Mouse (Mus musculus): Measurements from ENCODE around the gene Unkl. TPM values are rescaled to one million over a fixed set of nuclear protein-coding genes. Genes with fewer than 3 reads are reported as not detected.

Gene Unkl
- polyA plus RNA-seq, 2 experiments = 5.9 to 34.8 TPM

DNA sequence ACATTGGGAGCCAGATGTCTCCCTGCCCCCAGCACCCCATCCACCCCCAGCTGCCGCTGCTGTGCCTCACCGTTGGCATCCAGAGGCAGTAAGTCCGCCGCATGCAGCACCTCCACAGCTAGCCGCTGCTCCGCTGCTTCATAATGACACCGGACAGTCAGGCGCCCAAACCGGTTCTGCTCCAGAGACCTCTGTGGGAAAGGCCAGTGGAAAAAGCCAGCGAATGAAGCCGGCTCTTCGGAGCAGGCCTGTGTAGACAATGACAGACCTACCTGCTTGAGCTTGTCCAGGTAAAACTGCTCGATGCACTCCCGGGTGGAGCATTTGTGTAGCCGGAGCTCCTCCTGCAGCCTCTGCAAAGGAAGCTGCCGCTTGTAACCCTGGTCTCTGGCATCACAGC is 56.0 kb downstream of the Unkl start:
- Histone ChIP-seq H3K27ac (no peak overlapping the region), H3K4me3 (ENCODE audit: insufficient read depth in 1 of 2, low read depth in 2 of 2, low read length in 2 of 2) (no peak overlapping the region), H3K9ac (replicated peaks) (no peak overlapping the region), H3K36me3 (replicated peaks; ENCODE audit: control insufficient read depth, insufficient read depth, low read depth) (peaks cover 9% of the 10 kb centered on the region), H3K27me3 (ENCODE audit: control insufficient read depth, insufficient read depth, low read length) (no peaks in the 10 kb centered on the region), H3K4me1 (replicated peaks; ENCODE audit: control insufficient read depth in 2 of 2, insufficient read depth in 2 of 2, low read length in 1 of 2) (peaks cover 2 to 7% of the 10 kb centered on the region in 2 experiments), H3K4me2 (ENCODE audit: low read depth) (no peak overlapping the region), H3K9me3 (ENCODE audit: control insufficient read depth, low read length) (no peaks in the 10 kb centered on the region)
- TF ChIP-seq EP300 (IDR thresholded peaks at IDR 0.05; ENCODE audit: low read depth) = no peak
- DNase-seq (ENCODE audit: low read depth in 3 of 3, low spot score in 3 of 3) (no peak), ATAC-seq (ENCODE audit: insufficient read depth) (no peak)
- WGBS (ENCODE audit: insufficient replicate concordance) = 81% methylated on average over 16 of the region's 16 CpGs

DNA sequence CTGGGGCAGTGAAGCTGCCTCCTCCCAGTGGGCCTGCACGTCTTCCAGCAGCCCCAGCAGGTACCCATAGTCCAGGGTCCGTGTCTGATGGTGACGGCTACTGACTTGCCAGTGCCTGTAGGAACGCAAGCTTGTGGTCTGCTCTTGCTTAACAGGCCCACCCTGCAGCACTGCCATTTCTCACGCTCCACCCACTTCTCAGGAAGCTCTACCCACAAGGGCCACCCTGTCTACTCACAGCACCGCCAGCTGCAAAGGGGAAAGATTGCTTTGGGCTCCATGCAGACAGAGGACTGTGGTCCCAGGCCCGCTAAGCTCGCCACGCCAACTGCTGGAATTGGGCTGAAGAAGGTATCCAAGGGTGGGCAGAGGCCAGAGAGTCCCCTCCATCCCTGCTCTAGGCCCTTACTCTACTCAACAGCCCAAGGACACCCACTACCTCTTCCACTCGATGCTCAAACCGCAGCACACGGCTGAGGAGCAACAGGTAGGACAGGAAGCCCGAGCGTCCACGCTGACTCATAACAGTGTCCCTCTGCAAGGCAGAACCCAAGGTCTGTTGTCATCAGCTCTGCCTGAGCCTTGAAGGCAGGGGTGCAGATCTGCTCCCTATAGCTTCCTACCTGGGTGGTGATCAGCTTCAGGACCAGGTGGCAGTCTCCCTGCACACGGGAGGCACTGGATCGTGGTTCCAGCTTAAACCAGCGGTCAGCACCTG is 60.0 kb downstream of the Unkl start:
- WGBS (ENCODE audit: insufficient replicate concordance) = 34% methylated on average over 18 of the region's 18 CpGs
- ATAC-seq (ENCODE audit: insufficient read depth) = no peak

DNA sequence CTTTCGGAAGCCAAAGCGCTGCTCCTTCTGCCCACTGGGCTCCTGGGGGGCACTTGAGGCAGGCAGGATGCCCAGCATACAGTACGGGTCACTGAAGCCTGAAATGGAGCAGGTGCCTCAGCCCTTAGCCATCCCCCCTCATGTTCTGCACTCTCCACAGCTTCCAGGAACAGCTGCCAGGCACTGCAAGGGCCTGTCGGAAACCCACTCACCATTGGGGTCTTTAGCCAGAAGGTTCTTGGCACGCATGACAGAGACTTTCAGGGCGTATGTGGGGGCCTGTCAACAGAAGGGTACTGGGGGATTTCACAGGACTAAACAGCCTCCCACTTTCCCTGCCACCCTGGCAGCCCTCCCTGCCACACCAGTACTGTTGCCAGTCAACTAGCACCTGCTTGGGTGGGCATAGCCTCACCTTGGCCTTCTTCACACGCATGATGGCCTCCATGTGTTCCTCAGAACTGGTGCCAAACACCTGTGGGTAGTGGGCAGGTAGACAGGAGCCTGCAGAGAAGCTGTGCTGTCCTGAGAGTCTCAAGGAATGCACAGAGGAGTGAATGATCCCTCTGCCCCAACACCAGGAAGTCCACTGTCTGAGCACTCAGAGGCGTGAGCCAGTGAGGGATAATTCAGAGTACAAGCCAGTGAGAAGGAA is 62.1 kb downstream of the Unkl start:
- WGBS (ENCODE audit: insufficient replicate concordance) = 63% methylated on average over 8 of the region's 8 CpGs
- TF ChIP-seq CTCF (IDR thresholded peaks at IDR 0.05; ENCODE audit: low read depth) = no peak
- TF ChIP-seq EP300 (IDR thresholded peaks at IDR 0.05; ENCODE audit: low read depth) = no peak
- H3K4me2 ChIP-seq (ENCODE audit: low read depth) = no peak overlapping the region
- no peaks in the 10 kb centered on the region for H3K36me3 ChIP-seq (replicated peaks; ENCODE audit: control insufficient read depth, insufficient read depth, low read depth)
- no peaks in the 10 kb centered on the region for H3K9me3 ChIP-seq (ENCODE audit: control insufficient read depth, low read length)
- H3K27ac ChIP-seq = no peak overlapping the region
- H3K9ac ChIP-seq (replicated peaks) = no peak overlapping the region
- no peak for DNase-seq (ENCODE audit: low read depth in 3 of 3, low spot score in 3 of 3)
- no peaks in the 10 kb centered on the region for H3K4me1 ChIP-seq (replicated peaks; ENCODE audit: control insufficient read depth in 2 of 2, insufficient read depth in 2 of 2, low read length in 1 of 2)
- peaks cover 20% of the 10 kb centered on the region for H3K27me3 ChIP-seq (ENCODE audit: control insufficient read depth, insufficient read depth, low read length)
- ATAC-seq (ENCODE audit: insufficient read depth) = no peak
- H3K4me3 ChIP-seq (ENCODE audit: insufficient read depth in 1 of 2, low read depth in 2 of 2, low read length in 2 of 2) = no peak overlapping the region

More for the DNA sequence above, 60.0 kb downstream of the Unkl start:
- Histone ChIP-seq H3K9ac (replicated peaks) (no peak overlapping the region), H3K4me2 (ENCODE audit: low read depth) (no peak overlapping the region), H3K4me1 (replicated peaks; ENCODE audit: control insufficient read depth in 2 of 2, insufficient read depth in 2 of 2, low read length in 1 of 2) (no peaks in the 10 kb centered on the region), H3K4me3 (ENCODE audit: insufficient read depth in 1 of 2, low read depth in 2 of 2, low read length in 2 of 2) (no peak overlapping the region), H3K27me3 (ENCODE audit: control insufficient read depth, insufficient read depth, low read length) (no peaks in the 10 kb centered on the region; the same call in 1 of the 2 replicates), H3K36me3 (replicated peaks; ENCODE audit: control insufficient read depth, insufficient read depth, low read depth) (peaks cover 4% of the 10 kb centered on the region), H3K9me3 (ENCODE audit: control insufficient read depth, low read length) (no peaks in the 10 kb centered on the region), H3K27ac (no peak overlapping the region)
- DNase-seq (ENCODE audit: low read depth in 3 of 3, low spot score in 3 of 3) = no peak
- TF ChIP-seq EP300 (IDR thresholded peaks at IDR 0.05; ENCODE audit: low read depth) (no peak), CTCF (IDR thresholded peaks at IDR 0.05; ENCODE audit: low read depth) (no peak)

DNA sequence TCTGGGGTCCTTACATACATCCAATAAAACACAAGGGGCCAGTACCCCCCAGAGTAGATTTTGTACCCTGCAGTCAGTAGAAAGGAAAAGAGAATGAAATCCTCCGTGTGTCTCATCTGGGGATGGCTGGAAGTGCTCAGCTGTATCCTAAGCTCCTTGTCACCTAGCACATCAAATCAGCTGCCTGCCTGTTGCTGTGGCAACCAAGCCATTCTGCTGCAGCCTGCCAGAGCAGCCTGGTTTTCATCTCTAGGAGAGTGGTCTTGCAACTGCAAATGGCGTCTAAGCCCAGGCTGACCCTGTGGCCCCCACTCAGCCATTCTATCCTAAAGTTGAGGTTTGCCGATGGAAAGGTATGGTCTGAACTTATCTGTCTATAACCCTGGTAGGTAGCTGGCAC is 64.4 kb downstream of the Unkl start:
- no peaks in the 10 kb centered on the region for H3K36me3 ChIP-seq (replicated peaks; ENCODE audit: control insufficient read depth, insufficient read depth, low read depth)
- no peak for DNase-seq (ENCODE audit: low read depth in 3 of 3, low spot score in 3 of 3)
- TF ChIP-seq CTCF (IDR thresholded peaks at IDR 0.05; ENCODE audit: low read depth) (no peak), EP300 (IDR thresholded peaks at IDR 0.05; ENCODE audit: low read depth) (no peak)
- no peaks in the 10 kb centered on the region for H3K4me1 ChIP-seq (replicated peaks; ENCODE audit: control insufficient read depth in 2 of 2, insufficient read depth in 2 of 2, low read length in 1 of 2)
- ATAC-seq (ENCODE audit: insufficient read depth) = no peak
- 44% methylated on average over 3 of the region's 3 CpGs for WGBS (ENCODE audit: insufficient replicate concordance)
- H3K9me3 ChIP-seq (ENCODE audit: control insufficient read depth, low read length) = no peaks in the 10 kb centered on the region
- H3K4me2 ChIP-seq (ENCODE audit: low read depth) = no peak overlapping the region
- H3K4me3 ChIP-seq (ENCODE audit: insufficient read depth in 1 of 2, low read depth in 2 of 2, low read length in 2 of 2) = no peak overlapping the region
- no peak overlapping the region for H3K9ac ChIP-seq (replicated peaks)
- H3K27ac ChIP-seq = no peak overlapping the region
- H3K27me3 ChIP-seq (ENCODE audit: control insufficient read depth, insufficient read depth, low read length) = peaks cover 35% of the 10 kb centered on the region

DNA sequence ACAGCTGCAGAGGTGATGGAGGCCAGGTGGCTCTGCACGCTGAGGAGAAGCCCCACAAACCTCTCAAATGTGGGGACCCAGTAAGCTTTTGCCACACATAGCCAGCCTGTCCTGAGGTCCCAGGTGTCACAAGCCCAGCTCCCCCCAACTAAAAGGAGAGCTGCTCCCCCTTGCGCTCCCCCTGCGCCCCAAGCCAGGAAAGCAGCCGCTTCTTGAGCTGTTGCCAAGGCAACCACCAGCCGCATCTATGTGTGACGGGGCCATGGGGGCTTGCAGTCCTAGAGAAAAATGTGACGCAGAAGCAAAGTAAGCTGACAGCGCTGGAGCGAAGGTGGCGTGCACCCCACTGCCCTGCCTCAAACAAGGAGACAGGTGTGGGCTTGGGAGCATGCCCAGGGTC is 65.6 kb downstream of the Unkl start:
- Histone ChIP-seq H3K27ac (no peak overlapping the region), H3K4me2 (ENCODE audit: low read depth) (no peak overlapping the region), H3K9me3 (ENCODE audit: control insufficient read depth, low read length) (no peaks in the 10 kb centered on the region), H3K4me1 (replicated peaks; ENCODE audit: control insufficient read depth in 2 of 2, insufficient read depth in 2 of 2, low read length in 1 of 2) (no peaks in the 10 kb centered on the region), H3K4me3 (ENCODE audit: insufficient read depth in 1 of 2, low read depth in 2 of 2, low read length in 2 of 2) (no peak overlapping the region), H3K36me3 (replicated peaks; ENCODE audit: control insufficient read depth, insufficient read depth, low read depth) (no peaks in the 10 kb centered on the region), H3K27me3 (ENCODE audit: control insufficient read depth, insufficient read depth, low read length) (peaks cover 35% of the 10 kb centered on the region), H3K9ac (replicated peaks) (no peak overlapping the region)
- WGBS (ENCODE audit: insufficient replicate concordance) = 45% methylated on average over 10 of the region's 10 CpGs
- no peak for TF ChIP-seq EP300 (IDR thresholded peaks at IDR 0.05; ENCODE audit: low read depth)
- ATAC-seq (ENCODE audit: insufficient read depth) (no peak), DNase-seq (ENCODE audit: low read depth in 3 of 3, low spot score in 3 of 3) (no peak)

Measured in liver, embryonic 14.5 days (tissue).